Mouse (Mus musculus) heart, embryonic 12.5 days (tissue): ENCODE results near the gene Slc2a5. TPM values are rescaled to one million over a fixed set of nuclear protein-coding genes. Genes with fewer than 3 reads are reported as not detected.

ENCODE experiments used
- ATAC-seq: fragments of 200-750 bp; cut with Nextera tagmentation; 2 replicates; pipeline ENCODE4 v1.8.0; 2017; ENCODE audit warnings: moderate TSS enrichment, moderate library complexity; ENCODE audit not compliant: insufficient number of reproducible peaks, low FRiP score
- H3K27ac ChIP-seq: fragments of 300-500 bp; sonication (generic); 2 replicates; pipeline ENCODE4 v1.5.1; 2016; ENCODE audit warnings: mild to moderate bottlenecking, moderate library complexity; ENCODE audit not compliant: poor library complexity, severe bottlenecking
- H3K27me3 ChIP-seq: fragments of 300-500 bp; sonication (generic); replicated peaks from 2 replicates; pipeline ENCODE4 v1.6.1; 2016; ENCODE audit warnings: mild to moderate bottlenecking, moderate library complexity
- H3K36me3 ChIP-seq: fragments of 300-500 bp; sonication (generic); 2 replicates; pipeline ENCODE4 v1.6.1; 2016; ENCODE audit warnings: mild to moderate bottlenecking, moderate library complexity
- H3K4me1 ChIP-seq: fragments of 300-500 bp; sonication (generic); replicated peaks from 2 replicates; pipeline ENCODE4 v1.6.1; 2016; ENCODE audit warnings: mild to moderate bottlenecking
- H3K4me2 ChIP-seq: fragments of 300-500 bp; sonication (generic); 2 replicates; pipeline ENCODE4 v1.6.1; 2016; ENCODE audit warnings: mild to moderate bottlenecking, moderate library complexity
- H3K4me3 ChIP-seq: fragments of 300-500 bp; sonication (generic); 2 replicates; pipeline ENCODE4 v1.5.1; 2016; ENCODE audit warnings: mild to moderate bottlenecking
- H3K9ac ChIP-seq: fragments of 300-500 bp; sonication (generic); 2 replicates; pipeline ENCODE4 v1.6.1; 2016; ENCODE audit warnings: mild to moderate bottlenecking, moderate library complexity
- H3K9me3 ChIP-seq: fragments of 300-500 bp; sonication (generic); replicated peaks from 2 replicates; pipeline ENCODE4 v1.6.1; 2016; ENCODE audit warnings: mild to moderate bottlenecking, moderate library complexity
- WGBS: fragments of 180-500 bp; shearing (Covaris S2); methylation state at CpG from one replicate; pipeline ENCODE4 v1.1.7; 2016; 5-methylcytosine and 5-hydroxymethylcytosine counted together
- polyA plus RNA-seq: library from polyadenylated mRNA; unstranded; fragments of >200 nt; fragmentation: Nextera tagmentation; extraction: Ambion mirVana; gene quantifications from 2 replicates; pipeline ENCODE4 v1.2.1, GENCODE M21; 2016

The Slc2a5 gene
- 1.2 and 1.7 TPM in 2 replicates for polyA plus RNA-seq

DNA sequence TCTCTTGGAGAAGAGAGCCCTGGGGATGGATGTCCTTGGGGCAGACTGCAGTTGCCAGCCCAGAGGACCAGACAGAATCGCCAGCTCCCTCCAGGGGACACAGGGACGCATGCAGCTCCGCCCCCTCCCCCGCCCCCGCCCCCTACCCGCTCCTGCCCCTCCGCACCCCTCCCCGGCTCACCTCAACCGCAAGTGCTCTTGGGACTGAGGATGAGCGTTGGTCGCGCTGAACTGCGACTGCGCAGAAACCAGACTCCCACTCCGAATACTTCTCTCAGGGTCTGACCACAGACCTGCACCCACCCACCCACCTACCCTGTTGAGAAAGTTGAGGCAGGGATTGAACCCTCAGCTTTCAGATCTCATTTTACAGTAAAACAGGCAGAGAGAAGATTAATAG is at the start of gene Slc2a5:
Slc2a5 (plus strand) TSS at position 229 of the 400 bp plus-strand sequence.
- 12% methylated on average over 15 of the region's 15 CpGs for WGBS
- Histone ChIP-seq H3K4me1 (peaks cover 19% of the 10 kb centered on the region), H3K27me3 (no peaks in the 10 kb centered on the region), H3K27ac (peak within 1 kb of the TSS; percentile 4; the same call in 1 of the 2 replicates), H3K4me2 (peak within 1 kb of the TSS; percentile 56), H3K9me3 (no peaks in the 10 kb centered on the region), H3K4me3 (peak within 1 kb of the TSS; percentile 21), H3K9ac (no peak within 1 kb of the TSS), H3K36me3 (no peaks in the 10 kb centered on the region)
- no peak for ATAC-seq

DNA sequence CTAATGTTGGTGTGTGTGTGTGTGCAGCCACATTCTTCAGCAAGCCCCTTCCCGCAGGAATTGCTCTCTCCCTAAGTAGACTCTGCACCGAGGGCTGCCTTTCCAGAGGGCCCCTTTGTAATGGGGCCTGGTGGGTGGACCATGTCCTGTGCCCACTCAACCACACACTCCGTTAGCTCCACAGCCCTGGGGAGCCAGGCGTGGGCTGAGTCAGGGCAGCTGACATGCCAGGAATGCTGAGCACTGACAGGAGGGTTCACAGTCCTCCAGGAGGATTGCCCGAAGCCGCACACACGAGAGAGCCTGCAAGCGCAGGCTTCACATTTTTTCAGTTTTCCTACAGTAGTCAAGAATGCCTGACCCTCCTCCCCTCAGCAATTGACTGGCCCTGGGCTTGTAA is 48.9 kb upstream of the Slc2a5 start:
- H3K27ac ChIP-seq = peak overlapping the region; percentile 20
- H3K27me3 ChIP-seq = no peaks in the 10 kb centered on the region
- 18% methylated on average over 8 of the region's 8 CpGs for WGBS
- ATAC-seq = peak; percentile 47; the same call in 1 of the 2 replicates
- no peak overlapping the region for H3K4me2 ChIP-seq
- H3K9me3 ChIP-seq = no peaks in the 10 kb centered on the region
- no peak overlapping the region for H3K9ac ChIP-seq
- H3K4me1 ChIP-seq = peaks cover 16% of the 10 kb centered on the region
- no peaks in the 10 kb centered on the region for H3K36me3 ChIP-seq
- H3K4me3 ChIP-seq = no peak overlapping the region

- no peaks in the 10 kb centered on the region; the same call in 1 of the 2 replicates for H3K9me3 ChIP-seq
- WGBS = 53% methylated on average over 15 of the region's 15 CpGs
Measured at GRCm38 (mm10) chr4:150072416-150073101, 46.5 kb upstream of the Slc2a5 start.

GRCm38 (mm10) chr4:150073102-150073473 is 46.0 kb upstream of the Slc2a5 start:
- H3K4me3 ChIP-seq = no peak overlapping the region
- no peaks in the 10 kb centered on the region; the same call in 1 of the 2 replicates for H3K9me3 ChIP-seq
- no peak for ATAC-seq
- no peaks in the 10 kb centered on the region for H3K27me3 ChIP-seq
- no peak overlapping the region for H3K4me2 ChIP-seq
- H3K4me1 ChIP-seq = peaks cover 23% of the 10 kb centered on the region
- no peaks in the 10 kb centered on the region for H3K36me3 ChIP-seq
- WGBS = 20% methylated on average over 8 of the region's 8 CpGs
- no peak overlapping the region for H3K27ac ChIP-seq
- no peak overlapping the region for H3K9ac ChIP-seq

More at GRCm38 (mm10) chr4:150072416-150073101, 46.5 kb upstream of the Slc2a5 start:
- no peaks in the 10 kb centered on the region for H3K36me3 ChIP-seq
- no peak overlapping the region for H3K4me3 ChIP-seq
- no peak overlapping the region for H3K4me2 ChIP-seq
- no peak overlapping the region for H3K27ac ChIP-seq
- no peak overlapping the region for H3K9ac ChIP-seq
- peaks cover 23% of the 10 kb centered on the region for H3K4me1 ChIP-seq
- ATAC-seq = no peak
- H3K27me3 ChIP-seq = no peaks in the 10 kb centered on the region

GRCm38 (mm10) chr4:150075350-150075749 is 43.7 kb upstream of the Slc2a5 start:
- WGBS = 83% methylated on average over 7 of the region's 7 CpGs
- Histone ChIP-seq H3K27me3 (no peaks in the 10 kb centered on the region), H3K36me3 (no peaks in the 10 kb centered on the region), H3K4me1 (peaks cover 31% of the 10 kb centered on the region), H3K4me3 (no peak overlapping the region), H3K9me3 (no peaks in the 10 kb centered on the region; the same call in 1 of the 2 replicates), H3K27ac (no peak overlapping the region), H3K9ac (no peak overlapping the region), H3K4me2 (no peak overlapping the region)
- no peak for ATAC-seq

DNA sequence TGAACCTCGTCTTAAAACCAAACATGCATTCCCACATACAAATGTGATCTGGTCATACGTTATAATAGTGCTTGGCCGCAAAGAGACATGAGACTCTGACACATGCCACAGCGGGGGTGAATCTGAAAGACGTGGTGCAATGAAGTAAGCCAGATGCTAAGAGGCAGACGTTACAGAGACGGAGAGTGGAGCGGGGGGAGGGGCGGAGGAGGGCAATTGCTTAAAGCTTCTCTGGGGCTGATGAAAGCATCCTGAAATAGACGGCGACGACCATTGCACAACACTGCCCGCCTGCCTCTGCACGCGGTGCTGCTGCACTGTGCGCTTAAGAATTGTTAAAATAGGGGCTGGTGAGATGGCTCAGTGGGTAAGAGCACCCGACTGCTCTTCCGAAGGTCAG is 42.9 kb upstream of the Slc2a5 start:
- ATAC-seq = no peak
- Histone ChIP-seq H3K27me3 (no peaks in the 10 kb centered on the region), H3K4me3 (no peak overlapping the region), H3K27ac (no peak overlapping the region), H3K4me2 (peak overlapping the region; percentile 25; the same call in 1 of the 2 replicates), H3K36me3 (no peaks in the 10 kb centered on the region), H3K9me3 (no peaks in the 10 kb centered on the region; the same call in 1 of the 2 replicates), H3K9ac (no peak overlapping the region), H3K4me1 (peaks cover 28% of the 10 kb centered on the region)
- 25% methylated on average over 18 of the region's 18 CpGs for WGBS

DNA sequence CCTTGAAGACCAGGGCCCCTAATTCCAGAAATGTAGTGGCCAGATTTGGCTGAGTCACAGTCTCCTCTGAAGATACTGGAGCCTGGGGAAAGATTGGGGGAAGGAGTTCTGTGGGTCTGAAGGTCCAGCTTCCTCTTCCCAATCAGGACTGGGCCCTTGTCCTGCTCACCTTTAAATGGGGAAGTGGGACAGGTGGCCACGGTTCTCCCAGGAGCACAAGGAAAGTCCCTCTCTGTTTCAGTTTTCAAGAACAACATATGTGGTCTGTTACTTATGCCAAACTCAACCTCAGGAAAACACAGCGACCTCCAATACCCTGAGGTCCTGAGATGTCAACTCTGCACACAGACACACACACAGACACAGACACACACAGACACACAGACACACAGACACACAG is 40.4 kb upstream of the Slc2a5 start:
- H3K4me2 ChIP-seq = no peak overlapping the region
- ATAC-seq = no peak
- H3K9me3 ChIP-seq = no peaks in the 10 kb centered on the region; the same call in 1 of the 2 replicates
- no peak overlapping the region for H3K9ac ChIP-seq
- WGBS = 65% methylated on average over 2 of the region's 2 CpGs
- no peaks in the 10 kb centered on the region for H3K36me3 ChIP-seq
- no peaks in the 10 kb centered on the region for H3K27me3 ChIP-seq
- H3K4me3 ChIP-seq = no peak overlapping the region
- no peak overlapping the region for H3K27ac ChIP-seq
- peaks cover 25% of the 10 kb centered on the region for H3K4me1 ChIP-seq

DNA sequence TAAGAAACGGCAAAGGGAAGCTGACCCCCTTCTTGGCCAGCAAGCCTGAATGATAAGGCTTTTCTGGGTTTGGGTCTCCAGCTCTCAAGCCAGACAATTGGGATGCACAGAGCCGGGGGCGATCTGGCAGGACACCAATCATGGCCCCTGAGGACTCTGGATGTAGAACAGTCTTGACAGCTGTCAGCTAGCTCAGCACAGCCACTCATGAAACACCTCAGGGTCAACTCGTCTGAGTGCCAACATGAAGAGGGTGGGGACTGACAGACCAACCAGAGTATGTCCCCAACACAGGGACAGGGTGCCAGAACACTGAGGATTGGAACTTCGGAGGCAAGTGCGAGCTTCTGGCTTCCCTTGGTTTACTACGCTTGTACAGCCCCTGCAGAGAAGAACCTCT is 39.8 kb upstream of the Slc2a5 start:
- ATAC-seq = no peak
- H3K36me3 ChIP-seq = no peaks in the 10 kb centered on the region
- peaks cover 25% of the 10 kb centered on the region for H3K4me1 ChIP-seq
- no peak overlapping the region for H3K9ac ChIP-seq
- H3K4me2 ChIP-seq = no peak overlapping the region
- no peak overlapping the region for H3K4me3 ChIP-seq
- no peaks in the 10 kb centered on the region for H3K27me3 ChIP-seq
- H3K9me3 ChIP-seq = peaks cover 4% of the 10 kb centered on the region; the same call in 1 of the 2 replicates
- H3K27ac ChIP-seq = no peak overlapping the region
- 32% methylated on average over 7 of the region's 7 CpGs for WGBS

DNA sequence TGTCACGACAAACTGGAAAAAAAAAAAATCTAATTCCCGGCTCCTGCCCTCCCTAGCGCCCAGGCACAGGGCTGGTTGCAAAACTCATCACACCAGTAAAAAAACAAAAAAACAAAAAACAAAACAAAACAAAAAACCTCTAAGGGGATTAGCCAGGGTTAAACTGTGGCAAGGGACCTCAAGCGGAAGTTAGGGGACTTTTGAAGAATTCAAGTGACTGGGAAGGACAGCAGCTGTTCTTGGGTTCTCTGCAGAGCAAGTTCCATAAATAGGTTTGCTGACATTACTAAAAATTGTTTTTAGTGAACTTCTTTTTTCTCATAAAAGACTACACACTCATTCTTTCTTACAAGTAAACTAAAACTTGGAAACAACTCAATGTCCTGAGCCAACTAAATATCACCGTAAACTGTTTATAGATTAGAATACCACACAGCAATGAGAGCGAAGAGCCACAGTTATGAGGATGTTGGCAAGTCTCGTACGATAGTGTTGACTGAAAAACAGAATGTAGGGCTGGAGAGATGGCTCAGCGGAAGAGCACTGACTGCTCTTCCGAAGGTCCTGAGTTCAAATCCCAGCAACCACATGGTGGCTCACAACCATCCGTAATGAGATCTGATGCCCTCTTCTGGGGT is 38.6 kb upstream of the Slc2a5 start:
- Histone ChIP-seq H3K4me3 (no peak overlapping the region), H3K9me3 (peaks cover 5% of the 10 kb centered on the region; the same call in 1 of the 2 replicates), H3K9ac (no peak overlapping the region), H3K4me2 (no peak overlapping the region), H3K27ac (no peak overlapping the region), H3K27me3 (no peaks in the 10 kb centered on the region), H3K36me3 (no peaks in the 10 kb centered on the region), H3K4me1 (peaks cover 25% of the 10 kb centered on the region)
- WGBS = 83% methylated on average over 11 of the region's 11 CpGs
- no peak for ATAC-seq

GRCm38 (mm10) chr4:150085366-150085765 is 33.7 kb upstream of the Slc2a5 start:
- Histone ChIP-seq H3K9ac (no peak overlapping the region), H3K9me3 (peaks cover 6% of the 10 kb centered on the region; the same call in 1 of the 2 replicates), H3K4me1 (peaks cover 30% of the 10 kb centered on the region), H3K4me2 (no peak overlapping the region), H3K4me3 (no peak overlapping the region), H3K27me3 (peaks cover 6% of the 10 kb centered on the region; the same call in 1 of the 2 replicates), H3K36me3 (no peaks in the 10 kb centered on the region), H3K27ac (no peak overlapping the region)
- no peak for ATAC-seq
- 70% methylated on average over 4 of the region's 4 CpGs for WGBS

DNA sequence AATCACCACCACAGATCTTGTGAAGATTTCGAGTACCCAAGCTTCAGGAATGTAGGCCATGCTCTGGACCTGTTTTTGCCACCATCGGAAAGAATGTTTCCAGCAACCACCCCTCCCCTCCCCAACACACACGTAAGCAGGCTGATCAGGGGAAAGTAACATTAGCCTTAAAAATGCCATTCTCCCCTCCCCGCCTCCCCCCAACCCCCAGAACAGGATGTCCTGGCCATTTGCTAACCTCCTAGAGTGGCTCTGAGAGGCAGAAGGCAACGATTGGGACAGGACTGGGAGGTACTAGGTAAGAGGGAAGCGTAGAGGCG is 32.3 kb upstream of the Slc2a5 start:
- whole genome bisulfite sequencing = 4% methylated on average over 7 of the region's 7 CpGs
- ATAC-seq = no peak
- no peaks in the 10 kb centered on the region for H3K36me3 ChIP-seq
- peak overlapping the region; percentile 60 for H3K9ac ChIP-seq
- peaks cover 6% of the 10 kb centered on the region; the same call in 1 of the 2 replicates for H3K9me3 ChIP-seq
- peaks cover 34% of the 10 kb centered on the region for H3K4me1 ChIP-seq
- H3K4me2 ChIP-seq = peak overlapping the region; percentile 97
- H3K27me3 ChIP-seq = peaks cover 6% of the 10 kb centered on the region
- peak overlapping the region; percentile 61; the same call in 1 of the 2 replicates for H3K27ac ChIP-seq
- peak overlapping the region; percentile 67 for H3K4me3 ChIP-seq
